17 mouse cellular contexts compared by ENCODE assay signal in genomic region chr14:114612400-114612799, GRCm38 (mm10).
"Had no signal": no experiment of that assay in that cellular context is flagged by ENCODE, and none has a peak within 500 bp of the region (broad histone marks: within the 10 kb centered on the region; RNA-seq: fewer than 3 reads in every experiment).

No protein-coding gene starts in this region.

- H3K36me3 ChIP-seq: neural tube, embryonic 12.5 days; neural tube, embryonic 13.5 days; neural tube, embryonic 15.5 days; stomach, embryonic 15.5 days had no signal

- DNase-seq: retina, postnatal 1 day; right cerebral cortex, adult 18-20 months; right cerebral cortex, postnatal 14 days; right cerebral cortex, postnatal 25 days; right cerebral cortex, postnatal 4 days; spleen, adult 18-20 months; thymus, adult 18-20 months; thymus, adult 2 months; thymus, postnatal 14 days; thymus, postnatal 25 days; thymus, postnatal 36 days; thymus, postnatal 4 days had no signal

- H3K27me3 ChIP-seq: neural tube, embryonic 12.5 days; neural tube, embryonic 13.5 days; neural tube, embryonic 15.5 days; stomach, embryonic 15.5 days had no signal

- H3K9me3 ChIP-seq: neural tube, embryonic 12.5 days; neural tube, embryonic 13.5 days; neural tube, embryonic 15.5 days; stomach, embryonic 15.5 days had no signal

- H3K4me1 ChIP-seq: neural tube, embryonic 12.5 days; neural tube, embryonic 13.5 days; neural tube, embryonic 15.5 days; stomach, embryonic 15.5 days had no signal

- H3K9ac ChIP-seq: neural tube, embryonic 12.5 days; neural tube, embryonic 13.5 days; neural tube, embryonic 15.5 days; stomach, embryonic 15.5 days had no signal

- H3K4me3 ChIP-seq: neural tube, embryonic 12.5 days; neural tube, embryonic 13.5 days; neural tube, embryonic 15.5 days; stomach, embryonic 15.5 days had no signal

- H3K27ac ChIP-seq: neural tube, embryonic 12.5 days; neural tube, embryonic 13.5 days; neural tube, embryonic 15.5 days; stomach, embryonic 15.5 days; stomach, postnatal 0 days had no signal
